Comparison of ENCODE assay signal across 24 mouse cellular contexts in the genomic region with DNA sequence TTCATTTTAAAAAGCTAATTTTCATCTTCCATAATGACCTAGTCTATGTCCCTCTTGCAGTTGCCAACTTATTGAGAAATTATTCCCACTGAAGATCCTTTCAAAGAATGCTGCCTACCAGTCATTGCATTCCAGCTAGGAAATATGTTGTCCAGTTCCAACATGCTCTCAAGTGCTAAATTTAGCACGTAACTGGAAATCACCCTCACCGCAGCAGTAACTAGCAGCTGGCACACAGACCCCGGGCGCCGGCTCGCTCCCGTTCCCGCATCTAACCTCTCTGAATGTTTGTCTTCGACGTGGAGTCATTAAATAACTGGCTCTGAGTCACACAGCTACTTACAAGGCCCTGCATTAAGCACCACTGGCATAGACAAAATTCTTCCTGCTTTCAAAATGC. TPM values are rescaled to one million over a fixed set of nuclear protein-coding genes. Genes with fewer than 3 reads are reported as not detected.
DNase-seq lines count a peak whose midpoint lies in the region; ATAC-seq lines count a peak whose summit lies in the region.
"Had no signal": no experiment of that assay in that cellular context is flagged by ENCODE, and none has a peak within 500 bp of the region (broad histone marks: within the 10 kb centered on the region; RNA-seq: fewer than 3 reads in every experiment).

No protein-coding gene starts in this region.

- H3K27me3 ChIP-seq in embryonic facial prominence, embryonic 14.5 days (replicated peaks; ENCODE audit: control insufficient read depth, insufficient read depth, low read length), result no peaks in the 10 kb centered on the region
- H3K27me3 ChIP-seq in embryonic facial prominence, embryonic 10.5 days (replicated peaks; ENCODE audit: low read depth, poor library complexity, severe bottlenecking), result no peaks in the 10 kb centered on the region
- H3K27me3 ChIP-seq in heart, embryonic 14.5 days (ENCODE audit: control insufficient read depth, insufficient read depth, low read length), result no peaks in the 10 kb centered on the region
- H3K27me3 ChIP-seq: CH12.LX; embryonic facial prominence, embryonic 13.5 days; forebrain, embryonic 12.5 days; limb, embryonic 12.5 days; liver, embryonic 13.5 days; neural tube, embryonic 12.5 days had no signal

- H3K4me1 ChIP-seq in embryonic facial prominence, embryonic 14.5 days (ENCODE audit: control insufficient read depth, insufficient read depth, low read length), result no peaks in the 10 kb centered on the region
- H3K4me1 ChIP-seq in embryonic facial prominence, embryonic 10.5 days, result no peaks in the 10 kb centered on the region
- peaks cover 4 to 8% of the 10 kb centered on the region in 2 experiments for H3K4me1 ChIP-seq in heart, embryonic 14.5 days (ENCODE audit: control insufficient read depth in 2 of 2, insufficient read depth in 2 of 2, low read length in 2 of 2)
- H3K4me1 ChIP-seq: embryonic facial prominence, embryonic 13.5 days; forebrain, embryonic 12.5 days; hindbrain, embryonic 10.5 days; limb, embryonic 12.5 days; liver, embryonic 13.5 days; neural tube, embryonic 12.5 days had no signal

- no peaks in the 10 kb centered on the region for H3K36me3 ChIP-seq in embryonic facial prominence, embryonic 14.5 days (ENCODE audit: control insufficient read depth, insufficient read depth, low read length)
- no peaks in the 10 kb centered on the region for H3K36me3 ChIP-seq in embryonic facial prominence, embryonic 10.5 days (replicated peaks)
- no peaks in the 10 kb centered on the region for H3K36me3 ChIP-seq in heart, embryonic 14.5 days (ENCODE audit: control insufficient read depth, insufficient read depth, low read length)
- H3K36me3 ChIP-seq: embryonic facial prominence, embryonic 13.5 days; forebrain, embryonic 12.5 days; hindbrain, embryonic 10.5 days; limb, embryonic 12.5 days; liver, embryonic 13.5 days; midbrain, embryonic 10.5 days; neural tube, embryonic 12.5 days had no signal

- H3K9ac ChIP-seq in embryonic facial prominence, embryonic 14.5 days (ENCODE audit: low read depth, low read length), result no peak overlapping the region
- no peak overlapping the region for H3K9ac ChIP-seq in heart, embryonic 14.5 days (ENCODE audit: low read length)
- H3K9ac ChIP-seq: embryonic facial prominence, embryonic 13.5 days; forebrain, embryonic 12.5 days; limb, embryonic 12.5 days; liver, embryonic 13.5 days; neural tube, embryonic 12.5 days had no signal

- WGBS in embryonic facial prominence, embryonic 14.5 days, result 76% methylated on average over 10 of the region's 10 CpGs
- 92% methylated on average over 10 of the region's 10 CpGs for WGBS in embryonic facial prominence, embryonic 10.5 days
- 23% methylated on average over 10 of the region's 10 CpGs for WGBS in heart, embryonic 14.5 days

- no peaks in the 10 kb centered on the region for H3K9me3 ChIP-seq in embryonic facial prominence, embryonic 14.5 days (ENCODE audit: control insufficient read depth, low read length)
- H3K9me3 ChIP-seq in embryonic facial prominence, embryonic 10.5 days, result no peaks in the 10 kb centered on the region
- 0 out of 2 replicates have a peak, but pooled peaks cover 1% of the 10 kb centered on the region for H3K9me3 ChIP-seq in heart, embryonic 14.5 days (ENCODE audit: control insufficient read depth, low read length)
- H3K9me3 ChIP-seq: embryonic facial prominence, embryonic 13.5 days; forebrain, embryonic 12.5 days; hindbrain, embryonic 10.5 days; limb, embryonic 12.5 days; liver, embryonic 13.5 days; midbrain, embryonic 10.5 days; neural tube, embryonic 12.5 days had no signal

- ATAC-seq in embryonic facial prominence, embryonic 14.5 days (ENCODE audit: low read depth), result no peak
- ATAC-seq in heart, embryonic 14.5 days (ENCODE audit: insufficient number of reproducible peaks, insufficient read depth, low FRiP score, low read depth), result 0 out of 2 replicates have a peak, but pooled peaks have one; percentile 32
- ATAC-seq: activated CD4-positive, CD25-positive, alpha-beta regulatory T cell, adult 4 months had no signal

- H3K4me2 ChIP-seq in embryonic facial prominence, embryonic 14.5 days (ENCODE audit: low read depth, low read length), result no peak overlapping the region
- peak overlapping the region; percentile 40 for H3K4me2 ChIP-seq in heart, embryonic 14.5 days (ENCODE audit: low read length)
- H3K4me2 ChIP-seq: embryonic facial prominence, embryonic 13.5 days; forebrain, embryonic 12.5 days; limb, embryonic 12.5 days; liver, embryonic 13.5 days; neural tube, embryonic 12.5 days had no signal

- no peak overlapping the region for H3K27ac ChIP-seq in embryonic facial prominence, embryonic 14.5 days (replicated peaks; ENCODE audit: low read depth, low read length)
- H3K27ac ChIP-seq in embryonic facial prominence, embryonic 10.5 days (replicated peaks), result no peak overlapping the region
- peak overlapping the region; percentile 64 to 66 for H3K27ac ChIP-seq in heart, embryonic 14.5 days (replicated peaks in 1 of 2; ENCODE audit: control insufficient read depth in 1 of 2, insufficient read depth in 1 of 2, low read depth in 2 of 2, low read length in 2 of 2)
- H3K27ac ChIP-seq: embryonic facial prominence, embryonic 13.5 days; forebrain, embryonic 12.5 days; hindbrain, embryonic 10.5 days; limb, embryonic 12.5 days; liver, embryonic 13.5 days; midbrain, embryonic 10.5 days; neural tube, embryonic 12.5 days; stomach, postnatal 0 days had no signal

- no peak overlapping the region for H3K4me3 ChIP-seq in embryonic facial prominence, embryonic 14.5 days (ENCODE audit: low read depth, low read length)
- no peak overlapping the region for H3K4me3 ChIP-seq in embryonic facial prominence, embryonic 10.5 days
- no peak overlapping the region for H3K4me3 ChIP-seq in heart, embryonic 14.5 days (ENCODE audit: control insufficient read depth in 1 of 2, insufficient read depth in 1 of 2, low read depth in 1 of 2, low read length in 2 of 2)
- H3K4me3 ChIP-seq: embryonic facial prominence, embryonic 13.5 days; forebrain, embryonic 12.5 days; hindbrain, embryonic 10.5 days; limb, embryonic 12.5 days; liver, embryonic 13.5 days; midbrain, embryonic 10.5 days; neural tube, embryonic 12.5 days had no signal

- peak; percentile 12 for DNase-seq in embryonic facial prominence, embryonic 14.5 days (ENCODE audit: low spot score)
- DNase-seq in embryonic facial prominence, embryonic 10.5 days (ENCODE audit: low spot score), result no peak
- peak; percentile 11 for DNase-seq in lung, postnatal 10 days
- DNase-seq in lung, postnatal 25 days (ENCODE audit: low spot score), result no peak
- no peak for DNase-seq in thymus, postnatal 36 days
- DNase-seq in cerebellum, adult 8-10 months, result no peak
- no peak for DNase-seq in layer of hippocampus, postnatal 25 days (ENCODE audit: extremely low spot score in 1 of 2, low spot score in 1 of 2)
- DNase-seq: adrenal gland, postnatal 25 days; cerebellum, adult 2 months; kidney, adult 2 months; kidney, postnatal 14 days; liver, embryonic 13.5 days; lung, postnatal 36 days; right cerebral cortex, postnatal 25 days had no signal

RNA-seq across cellular contexts. Expression of a gene that starts 22.2 kb away (rescaled TPM):
- polyA plus RNA-seq in embryonic facial prominence, embryonic 14.5 days (2014; fragmentation: Nextera tagmentation; extraction: Ambion mirVana), result 0.99 and 2.2 TPM in 2 replicates
- 0.14 TPM in 1 of 2 replicates, not detected in the other for polyA plus RNA-seq in embryonic facial prominence, embryonic 10.5 days (2016; fragmentation: Nextera tagmentation; extraction: Ambion mirVana)
- polyA plus RNA-seq in heart, embryonic 14.5 days (2014; fragmentation: Nextera tagmentation; extraction: Ambion mirVana), result 0.65 and 0.75 TPM in 2 replicates
- total RNA-seq in layer of hippocampus, postnatal 25 days (2021), result under 1 TPM; 0.10 to 0.54 TPM
- polyA plus RNA-seq: forebrain, embryonic 12.5 days; hindbrain, embryonic 10.5 days; midbrain, embryonic 10.5 days had no signal

Comparison
In these comparisons a context has a peak if more than half of its experiments do, and no peak if none do; other contexts are left out.
1. DNase-seq: peak in embryonic facial prominence, embryonic 14.5 days (single experiment) and lung, postnatal 10 days (single experiment); none in embryonic facial prominence, embryonic 10.5 days (single experiment), lung, postnatal 25 days (single experiment), thymus, postnatal 36 days (0 of 2), cerebellum, adult 8-10 months (single experiment) and layer of hippocampus, postnatal 25 days (0 of 2).
2. H3K27ac ChIP-seq: peak in heart, embryonic 14.5 days (2 of 2); none in embryonic facial prominence, embryonic 14.5 days (single experiment) and embryonic facial prominence, embryonic 10.5 days (single experiment).